Mouse (Mus musculus) forebrain, embryonic 15.5 days (tissue): ENCODE data around the gene Cbfa2t2. TPM values are rescaled to one million over a fixed set of nuclear protein-coding genes. Genes with fewer than 3 reads are reported as not detected.
A peak's percentile ranks its signal among the peaks of the same experiment; 100 is the strongest.

Experiments used
- ATAC-seq: fragments of 200-750 bp; cut with Nextera tagmentation; replicated peaks from 2 replicates; pipeline ENCODE4 v1.8.0; 2017; ENCODE audit warnings: mild to moderate bottlenecking, moderate TSS enrichment, moderate library complexity
- H3K27ac ChIP-seq: fragments of 300-500 bp; sonication (generic); replicated peaks from 2 replicates; pipeline ENCODE4 v1.5.1; 2015; ENCODE audit warnings: mild to moderate bottlenecking, inconsistent platforms
- H3K27me3 ChIP-seq: fragments of 300-500 bp; sonication (generic); 2 replicates; pipeline ENCODE4 v1.6.1; 2015; ENCODE audit warnings: inconsistent platforms
- H3K36me3 ChIP-seq: fragments of 300-500 bp; sonication (generic); 2 replicates; pipeline ENCODE4 v1.6.1; 2015; ENCODE audit warnings: mild to moderate bottlenecking, inconsistent platforms
- H3K4me1 ChIP-seq: fragments of 300-500 bp; sonication (generic); 2 replicates; pipeline ENCODE4 v1.6.1; 2015; ENCODE audit warnings: inconsistent platforms
- H3K4me2 ChIP-seq: fragments of 300-500 bp; sonication (generic); replicated peaks from 2 replicates; pipeline ENCODE4 v1.6.1; 2015; ENCODE audit warnings: mild to moderate bottlenecking, inconsistent platforms
- H3K4me3 ChIP-seq: fragments of 300-500 bp; sonication (generic); 2 replicates; pipeline ENCODE4 v1.5.1; 2015; ENCODE audit warnings: mild to moderate bottlenecking, inconsistent platforms
- H3K9ac ChIP-seq: fragments of 300-500 bp; sonication (generic); replicated peaks from 2 replicates; pipeline ENCODE4 v1.6.1; 2015; ENCODE audit warnings: mild to moderate bottlenecking, inconsistent platforms
- H3K9me3 ChIP-seq: fragments of 300-500 bp; sonication (generic); 2 replicates; pipeline ENCODE4 v1.6.1; 2016; ENCODE audit warnings: inconsistent platforms
- whole genome bisulfite sequencing: fragments of 180-500 bp; shearing (Covaris S2); methylation state at CpG from one replicate; pipeline ENCODE4 v1.1.7; 2015; ENCODE audit warnings: mixed read lengths; 5-methylcytosine and 5-hydroxymethylcytosine counted together
- polyA plus RNA-seq: library from polyadenylated mRNA; unstranded; fragments of >200 nt; fragmentation: Nextera tagmentation; extraction: Ambion mirVana; gene quantifications from 2 replicates; pipeline ENCODE4 v1.2.1, GENCODE M21; 2015

The Cbfa2t2 gene
- polyA plus RNA-seq, 1 experiment from 2014 or later: 78.0 TPM

GRCm38 (mm10) chr2:154526531-154526930, 90.2 kb downstream of the Cbfa2t2 start:
- Histone ChIP-seq H3K4me2 (no peak overlapping the region), H3K4me3 (no peak overlapping the region), H3K27me3 (no peaks in the 10 kb centered on the region), H3K4me1 (peaks cover 18% of the 10 kb centered on the region), H3K27ac (peak overlapping the region; percentile 62), H3K36me3 (peaks cover 56% of the 10 kb centered on the region), H3K9ac (no peak overlapping the region), H3K9me3 (no peaks in the 10 kb centered on the region)
- 48% methylated on average over 3 of the region's 3 CpGs for WGBS
- ATAC-seq: no peak

GRCm38 (mm10) chr2:154532888-154533287, 96.6 kb downstream of the Cbfa2t2 start:
- Histone ChIP-seq H3K4me1 (peaks cover 16% of the 10 kb centered on the region), H3K9me3 (no peaks in the 10 kb centered on the region), H3K27me3 (no peaks in the 10 kb centered on the region), H3K4me3 (no peak overlapping the region), H3K4me2 (no peak overlapping the region), H3K27ac (peak overlapping the region; percentile 82), H3K36me3 (peaks cover 56% of the 10 kb centered on the region), H3K9ac (no peak overlapping the region)
- peak; percentile 57 for ATAC-seq
- WGBS: 14% methylated on average over 3 of the region's 3 CpGs

GRCm38 (mm10) chr2:154534704-154535270, 98.5 kb downstream of the Cbfa2t2 start:
- H3K36me3 ChIP-seq: peaks cover 41% of the 10 kb centered on the region

GRCm38 (mm10) chr2:154538310-154538709, 102.0 kb downstream of the Cbfa2t2 start:
- Histone ChIP-seq H3K4me3 (no peak overlapping the region), H3K9ac (no peak overlapping the region), H3K4me2 (no peak overlapping the region), H3K9me3 (no peaks in the 10 kb centered on the region), H3K27me3 (no peaks in the 10 kb centered on the region), H3K4me1 (peaks cover 25% of the 10 kb centered on the region), H3K36me3 (peaks cover 21% of the 10 kb centered on the region), H3K27ac (peak overlapping the region; percentile 79)
- peak; percentile 51; the same call in 1 of the 2 replicates for ATAC-seq
- 30% methylated on average over 2 of the region's 2 CpGs for WGBS

More at GRCm38 (mm10) chr2:154534704-154535270, 98.5 kb downstream of the Cbfa2t2 start:
- no peak overlapping the region for H3K4me2 ChIP-seq
- H3K9ac ChIP-seq: no peak overlapping the region
- peaks cover 32% of the 10 kb centered on the region for H3K4me1 ChIP-seq
- WGBS: 95% methylated on average over 12 of the region's 12 CpGs
- no peak overlapping the region for H3K4me3 ChIP-seq
- no peak overlapping the region for H3K27ac ChIP-seq
- no peak for ATAC-seq
- no peaks in the 10 kb centered on the region for H3K27me3 ChIP-seq
- no peaks in the 10 kb centered on the region for H3K9me3 ChIP-seq

- H3K27ac ChIP-seq: peak overlapping the region; percentile 79
- 30% methylated on average over 3 of the region's 3 CpGs for WGBS
- no peak for ATAC-seq
Observed at GRCm38 (mm10) chr2:154538710-154539109, 102.4 kb downstream of the Cbfa2t2 start.

GRCm38 (mm10) chr2:154539720-154540119, 103.4 kb downstream of the Cbfa2t2 start:
- 73% methylated on average over 3 of the region's 3 CpGs for WGBS
- no peaks in the 10 kb centered on the region for H3K9me3 ChIP-seq

More at GRCm38 (mm10) chr2:154538710-154539109, 102.4 kb downstream of the Cbfa2t2 start:
- no peaks in the 10 kb centered on the region for H3K27me3 ChIP-seq
- peaks cover 21% of the 10 kb centered on the region for H3K36me3 ChIP-seq
- H3K9ac ChIP-seq: no peak overlapping the region
- H3K9me3 ChIP-seq: no peaks in the 10 kb centered on the region
- no peak overlapping the region for H3K4me2 ChIP-seq
- peaks cover 27% of the 10 kb centered on the region for H3K4me1 ChIP-seq
- no peak overlapping the region for H3K4me3 ChIP-seq

GRCm38 (mm10) chr2:154541630-154542029, 105.3 kb downstream of the Cbfa2t2 start:
- 87% methylated on average over 2 of the region's 2 CpGs for WGBS
- Histone ChIP-seq H3K9ac (no peak overlapping the region), H3K4me2 (no peak overlapping the region), H3K27ac (no peak overlapping the region), H3K4me3 (no peak overlapping the region), H3K4me1 (peaks cover 41% of the 10 kb centered on the region), H3K36me3 (peaks cover 4% of the 10 kb centered on the region; the same call in 1 of the 2 replicates), H3K27me3 (no peaks in the 10 kb centered on the region), H3K9me3 (no peaks in the 10 kb centered on the region)
- no peak for ATAC-seq

More at GRCm38 (mm10) chr2:154539720-154540119, 103.4 kb downstream of the Cbfa2t2 start:
- Histone ChIP-seq H3K9ac (no peak overlapping the region), H3K4me3 (no peak overlapping the region), H3K27me3 (no peaks in the 10 kb centered on the region), H3K4me1 (peaks cover 37% of the 10 kb centered on the region), H3K4me2 (no peak overlapping the region), H3K27ac (peak overlapping the region; percentile 79; the same call in 1 of the 2 replicates), H3K36me3 (peaks cover 21% of the 10 kb centered on the region)
- no peak for ATAC-seq

- H3K27ac ChIP-seq: peak overlapping the region; percentile 88
- H3K4me2 ChIP-seq: no peak overlapping the region
- ATAC-seq: peak; percentile 79
- no peak overlapping the region for H3K4me3 ChIP-seq
- 75% methylated on average over 9 of the region's 9 CpGs for WGBS
- peaks cover 29% of the 10 kb centered on the region for H3K4me1 ChIP-seq
- no peaks in the 10 kb centered on the region for H3K36me3 ChIP-seq
- H3K9ac ChIP-seq: no peak overlapping the region; the same call in 1 of the 2 replicates
- H3K27me3 ChIP-seq: no peaks in the 10 kb centered on the region
- no peaks in the 10 kb centered on the region for H3K9me3 ChIP-seq
Observed at GRCm38 (mm10) chr2:154543567-154544347, 107.5 kb downstream of the Cbfa2t2 start.

- H3K4me2 ChIP-seq: no peak within 1 kb of the TSS
- H3K36me3 ChIP-seq: no peaks in the 10 kb centered on the region
- H3K4me3 ChIP-seq: no peak within 1 kb of the TSS
- no peak within 1 kb of the TSS for H3K9ac ChIP-seq
- 91% methylated on average over 10 of the region's 10 CpGs for WGBS
- H3K27ac ChIP-seq: no peak within 1 kb of the TSS
- peaks cover 44% of the 10 kb centered on the region for H3K4me1 ChIP-seq
- no peaks in the 10 kb centered on the region for H3K9me3 ChIP-seq
- no peaks in the 10 kb centered on the region for H3K27me3 ChIP-seq
- no peak for ATAC-seq
Observed at GRCm38 (mm10) chr2:154546711-154547110, 110.4 kb downstream of the Cbfa2t2 start, which contains the start of gene 1700003F12Rik. 1700003F12Rik (plus strand) TSS chr2:154547085.

- no peak for ATAC-seq
- no peak overlapping the region for H3K4me2 ChIP-seq
- no peaks in the 10 kb centered on the region for H3K36me3 ChIP-seq
- WGBS: 51% methylated on average over 3 of the region's 3 CpGs
- H3K9me3 ChIP-seq: no peaks in the 10 kb centered on the region
- no peak overlapping the region for H3K27ac ChIP-seq
- no peak overlapping the region for H3K9ac ChIP-seq
- peaks cover 52% of the 10 kb centered on the region for H3K4me1 ChIP-seq
- no peak overlapping the region for H3K4me3 ChIP-seq
- H3K27me3 ChIP-seq: no peaks in the 10 kb centered on the region
Observed at GRCm38 (mm10) chr2:154548688-154549087, 112.4 kb downstream of the Cbfa2t2 start.

GRCm38 (mm10) chr2:154549127-154549885, 113.0 kb downstream of the Cbfa2t2 start:
- WGBS: 3% methylated on average over 48 of the region's 48 CpGs
- no peak overlapping the region for H3K27ac ChIP-seq

GRCm38 (mm10) chr2:154549886-154550189, 113.6 kb downstream of the Cbfa2t2 start:
- H3K4me2 ChIP-seq: peak overlapping the region; percentile 78
- no peaks in the 10 kb centered on the region for H3K9me3 ChIP-seq
- peak overlapping the region; percentile 42 for H3K4me3 ChIP-seq
- 13% methylated on average over 20 of the region's 20 CpGs for WGBS
- ATAC-seq: no peak; the same call in 1 of the 2 replicates
- no peaks in the 10 kb centered on the region for H3K27me3 ChIP-seq
- no peak overlapping the region for H3K27ac ChIP-seq
- H3K36me3 ChIP-seq: no peaks in the 10 kb centered on the region
- peaks cover 40% of the 10 kb centered on the region for H3K4me1 ChIP-seq
- H3K9ac ChIP-seq: 0 out of 2 replicates have a peak overlapping the region, but pooled peaks have one; percentile 48

More at GRCm38 (mm10) chr2:154549127-154549885, 113.0 kb downstream of the Cbfa2t2 start:
- no peaks in the 10 kb centered on the region for H3K36me3 ChIP-seq
- H3K9ac ChIP-seq: peak overlapping the region; percentile 48
- H3K4me3 ChIP-seq: peak overlapping the region; percentile 42
- H3K27me3 ChIP-seq: no peaks in the 10 kb centered on the region
- ATAC-seq: peak; percentile 55
- H3K9me3 ChIP-seq: no peaks in the 10 kb centered on the region
- peak overlapping the region; percentile 78 for H3K4me2 ChIP-seq
- H3K4me1 ChIP-seq: peaks cover 46% of the 10 kb centered on the region
